8 mouse cellular contexts compared by ENCODE assay signal in genomic region chr4:45084021-45084894, GRCm38 (mm10). TPM values are rescaled to one million over a fixed set of nuclear protein-coding genes. Genes with fewer than 3 reads are reported as not detected.
DNase-seq lines count a peak whose midpoint lies in the region; ATAC-seq lines count a peak whose summit lies in the region.

TSS of gene Fbxo10 (minus strand) at chr4:45084604.

- peaks cover 11% of the 10 kb centered on the region for H3K4me1 ChIP-seq in hindbrain, embryonic 14.5 days (replicated peaks; ENCODE audit: control insufficient read depth, insufficient read depth, low read length)

- H3K79me2 ChIP-seq in macrophage (ENCODE audit: inconsistent target), result no peaks in the 10 kb centered on the region

- peak within 1 kb of the TSS; percentile 98 for H3K4me3 ChIP-seq in hindbrain, embryonic 14.5 days (replicated peaks; ENCODE audit: low read length)
- peak within 1 kb of the TSS; percentile 34 for H3K4me3 ChIP-seq in macrophage (ENCODE audit: inconsistent target)

- H3K9me3 ChIP-seq in hindbrain, embryonic 14.5 days (ENCODE audit: control insufficient read depth, low read length), result no peaks in the 10 kb centered on the region

- peak within 1 kb of the TSS; percentile 87 for H3K27ac ChIP-seq in hindbrain, embryonic 14.5 days
- H3K27ac ChIP-seq in macrophage, result no peak within 1 kb of the TSS

- peak within 1 kb of the TSS; percentile 75 for H3K4me2 ChIP-seq in hindbrain, embryonic 14.5 days (replicated peaks)

- ATAC-seq in hindbrain, embryonic 14.5 days (ENCODE audit: low FRiP score), result peak; percentile 89

- peak within 1 kb of the TSS; percentile 97 for H3K9ac ChIP-seq in hindbrain, embryonic 14.5 days

- H3K36me3 ChIP-seq in hindbrain, embryonic 14.5 days (replicated peaks; ENCODE audit: control insufficient read depth, insufficient read depth), result no peaks in the 10 kb centered on the region
- no peaks in the 10 kb centered on the region for H3K36me3 ChIP-seq in macrophage (ENCODE audit: inconsistent target)

- under 1% methylated on average over 73 of the region's 77 CpGs for WGBS in hindbrain, embryonic 14.5 days
- WGBS in macrophage (ENCODE audit: missing documents), result 1% methylated on average over 75 of the region's 77 CpGs

- H3K27me3 ChIP-seq in hindbrain, embryonic 14.5 days (ENCODE audit: control insufficient read depth, insufficient read depth, low read length), result no peaks in the 10 kb centered on the region

- DNase-seq in R1 (ENCODE audit: low read depth, low spot score), result peak; percentile 93
- DNase-seq in cerebellum, postnatal 14 days, result peak; percentile 95 to 96
- peak; percentile 70 to 81 for DNase-seq in frontal cortex, postnatal 25 days (ENCODE audit: low spot score in 2 of 2)
- DNase-seq in hindbrain, embryonic 14.5 days (ENCODE audit: low spot score), result peak; percentile 89
- DNase-seq in left cerebral cortex, adult 18-20 months (ENCODE audit: low spot score in 2 of 2), result peak; percentile 94
- DNase-seq in right cerebral cortex, adult 18-20 months, result peak; percentile 94
- peak; percentile 76 for DNase-seq in urinary bladder, postnatal 10 days (ENCODE audit: low spot score)

RNA-seq across cellular contexts. Expression of gene Fbxo10, which starts in this region (rescaled TPM):
- polyA plus RNA-seq in hindbrain, embryonic 14.5 days (2014; fragmentation: Nextera tagmentation; extraction: Ambion mirVana), result 14.4 and 14.6 TPM in 2 replicates
- 10 to 100 TPM; 31.4 to 32.4 TPM for total RNA-seq in left cerebral cortex, adult 18-20 months (2021)
- total RNA-seq in macrophage (2018; cell fraction: chromatin; rRNA removed), result 1 to 10 TPM in 19 of 26 experiments, under 1 TPM in 7; 0.46 to 4.9 (median 2.0) TPM
- 1 to 10 TPM; 1.1 to 3.8 (median 2.0) TPM for total RNA-seq in macrophage (2018; cell fraction: cytosol; rRNA removed)
- total RNA-seq in macrophage (2018; cell fraction: nucleus; rRNA removed), result 1 to 10 TPM in 22 of 26 experiments, under 1 TPM in 4; 0.77 to 5.4 (median 2.1) TPM
- 1.9 to 2.7 TPM (median 2.7 TPM) in 3 replicates for polyA plus RNA-seq in macrophage (2018)
